Mouse (Mus musculus) B cell, adult 67 days (primary cell): Measurements from ENCODE around the gene Bspry. TPM values are rescaled to one million over a fixed set of nuclear protein-coding genes. Genes with fewer than 3 reads are reported as not detected.

Source experiments
- total RNA-seq, 2 experiments: library from RNA; stranded (reverse); gene quantifications; 4 replicates each; pipeline ENCODE4 v1.2.4; 2023

Gene Bspry
- 10 to 100 TPM in 1 of 2 experiments, 1 to 10 TPM in 1; 9.4 to 11.9 TPM for total RNA-seq

DNA sequence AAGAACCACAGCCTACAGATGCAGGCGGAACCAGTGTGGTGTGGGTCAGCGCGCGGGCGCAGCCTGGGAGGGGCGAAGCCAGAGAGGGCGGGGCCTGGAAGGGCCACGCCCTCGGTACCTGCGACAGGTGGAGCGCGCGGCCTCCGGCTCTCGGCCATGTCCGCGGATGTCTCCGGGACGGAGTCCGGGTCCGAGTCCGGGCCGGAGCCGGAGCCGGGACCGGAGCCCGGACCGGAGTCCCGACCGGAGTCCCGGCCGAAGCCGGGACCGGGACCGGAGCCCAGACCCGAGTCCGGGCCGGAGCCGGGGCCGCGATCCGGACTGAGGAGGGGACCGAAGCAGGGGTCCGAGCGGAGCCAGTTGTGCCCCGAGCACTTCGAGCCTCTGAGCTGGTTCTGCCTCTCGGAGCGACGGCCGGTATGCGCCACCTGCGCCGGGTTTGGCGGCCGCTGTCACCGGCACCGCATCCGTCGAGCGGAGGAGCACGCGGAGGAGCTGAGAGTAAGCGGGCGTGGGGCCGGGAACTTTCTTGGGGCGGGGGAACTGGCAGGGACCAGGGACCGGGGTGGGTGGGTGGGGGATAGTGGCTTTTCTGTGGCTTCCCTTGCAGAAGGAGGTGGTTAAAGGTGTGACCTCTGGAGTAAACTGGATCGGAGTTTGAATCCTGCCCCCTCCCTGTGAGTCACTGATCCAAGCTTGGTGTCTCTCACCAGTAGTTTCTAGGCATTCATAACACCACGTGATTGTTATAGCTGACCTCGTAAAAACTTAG is at the start of gene Bspry:
Gene Bspry (plus strand): TSS at position 117 of the 772 bp plus-strand sequence.

DNA sequence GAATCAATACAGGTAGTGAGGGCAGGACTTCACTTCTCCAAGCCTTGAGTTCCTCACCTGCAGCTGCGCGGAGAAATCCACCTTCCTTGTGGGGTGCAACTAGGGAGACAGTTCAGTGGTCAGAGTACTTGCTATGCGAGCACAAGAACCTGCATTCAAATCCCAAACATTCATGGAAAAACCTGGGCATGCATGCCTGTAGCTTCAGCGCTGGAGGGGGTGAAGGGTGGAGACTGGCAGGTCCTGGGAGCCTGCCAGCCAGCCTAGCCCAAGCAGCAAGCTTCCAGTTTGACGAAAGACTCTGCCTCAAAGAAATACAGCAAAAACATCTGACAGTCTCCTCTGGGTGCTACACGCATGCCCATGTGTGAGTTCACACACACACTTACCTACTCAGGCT is 44.8 kb upstream of the Bspry start, which contains the start of gene Rnf183:
Gene Rnf183 (minus strand): TSS at position 172 of the 400 bp plus-strand sequence.

GRCm38 (mm10) chr4:62470598-62471051 is 9.2 kb upstream of the Bspry start, which contains the start of gene Wdr31:
Wdr31 (minus strand) TSS chr4:62470896.

GRCm38 (mm10) chr4:62503374-62503970 is 23.6 kb downstream of the Bspry start, which contains the start of gene Hdhd3:
Hdhd3 (minus strand) TSS chr4:62503467.

GRCm38 (mm10) chr4:62519849-62520233 is 40.0 kb downstream of the Bspry start, which contains the start of gene Alad:
Alad (minus strand) TSS chr4:62519918.

DNA sequence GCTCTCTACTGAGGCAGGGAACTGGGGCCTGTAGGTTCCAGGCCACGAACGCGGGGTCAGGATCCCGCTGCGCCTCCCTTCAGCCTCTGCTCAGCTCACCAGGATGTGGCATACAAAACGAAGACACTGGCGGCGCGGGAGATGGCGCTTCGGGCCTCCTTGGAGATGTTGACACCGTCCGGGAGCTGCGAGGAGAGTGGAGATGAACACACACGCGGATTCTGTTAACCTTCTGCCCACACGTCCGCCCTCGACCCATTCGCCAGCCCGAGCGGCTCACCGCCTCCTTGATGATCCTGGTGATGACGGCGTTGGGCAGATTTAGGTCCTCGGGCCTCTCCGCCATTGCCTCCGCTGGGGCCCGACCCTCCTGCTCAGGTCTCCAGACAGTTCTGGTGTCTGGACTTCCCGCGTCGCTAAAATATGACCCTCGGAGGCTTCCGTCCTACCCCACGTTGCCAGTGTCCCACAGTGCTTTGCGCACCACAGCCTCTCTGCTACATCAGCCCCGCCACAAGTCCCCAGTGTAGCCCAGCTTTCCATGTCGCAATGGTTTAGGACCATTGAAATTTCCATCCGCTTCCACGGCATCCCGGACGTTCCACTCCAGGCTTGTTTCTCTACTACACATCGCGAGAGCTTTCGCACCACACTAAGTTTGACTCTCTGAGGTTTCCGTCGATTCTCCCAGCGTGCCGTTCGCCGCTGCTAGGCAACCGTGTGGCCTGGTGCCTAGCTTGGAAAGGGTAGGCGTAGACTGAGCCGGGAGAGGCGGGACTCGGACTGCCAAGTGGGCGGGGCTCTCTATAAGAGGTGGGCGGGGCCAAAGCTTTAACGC is 45.0 kb downstream of the Bspry start, which contains the start of the genes Pole3 and 4933430I17Rik:
Gene Pole3 (minus strand): TSS at position 418 of the 838 bp plus-strand sequence.
Gene 4933430I17Rik (plus strand): TSS at position 719 of the 838 bp plus-strand sequence.

Other genes with a start within 250 kb of the Bspry start
- not detected for gene Zfp37, start 249.0 kb upstream of the Bspry start, total RNA-seq
- gene Slc31a2, start 217.5 kb upstream of the Bspry start, total RNA-seq: 1 to 10 TPM; 5.8 to 6.2 TPM
- 100 to 1,000 TPM; 102 to 118 TPM for gene Fkbp15, start 119.5 kb upstream of the Bspry start, total RNA-seq
- gene Slc31a1, start 119.3 kb upstream of the Bspry start, total RNA-seq: 10 to 100 TPM in 1 of 2 experiments, 1 to 10 TPM in 1; 9.8 to 11.0 TPM
- 10 to 100 TPM; 60.6 to 61.7 TPM for gene Cdc26, start 71.4 kb upstream of the Bspry start, total RNA-seq
- 10 to 100 TPM; 27.2 to 27.4 TPM for gene Prpf4, start 71.3 kb upstream of the Bspry start, total RNA-seq
- gene Rnf183, start 44.8 kb upstream of the Bspry start, total RNA-seq: not detected
- gene Wdr31, start 9.2 kb upstream of the Bspry start, total RNA-seq: not detected
- gene Hdhd3, start 23.4 kb downstream of the Bspry start, total RNA-seq: 1 to 10 TPM; 1.5 to 1.7 TPM
- 10 to 100 TPM; 19.8 to 20.6 TPM for gene Alad, start 39.9 kb downstream of the Bspry start, total RNA-seq
- 10 to 100 TPM; 20.7 to 27.0 TPM for gene Pole3, start 45.0 kb downstream of the Bspry start, total RNA-seq
- gene 4933430I17Rik, start 45.3 kb downstream of the Bspry start, total RNA-seq: under 1 TPM; 0.30 to 0.81 TPM
- gene Rgs3, start 79.8 kb downstream of the Bspry start, total RNA-seq: 10 to 100 TPM; 31.9 to 33.9 TPM